Mouse (Mus musculus) liver, adult 2 months (tissue): ENCODE measurements at regions not wholly inside any gene's neighbourhood (a gene's known extent, or its start where the extent isn't known, plus 50 kb on each side); places are given as distances from the start of the nearest gene placed in this dataset.
A peak's percentile ranks its signal among the peaks of the same experiment; 100 is the strongest.

Experiments
- DNase-seq: peaks from one replicate; pipeline ENCODE4 v3.0.0-alpha.2; 2011; ENCODE audit warnings: low read depth, low spot score; ENCODE audit errors: extremely low read depth
- H3K27ac ChIP-seq: fragments of 200-500 bp; replicated peaks from 2 replicates; pipeline ENCODE4 v1.5.1; 2012; ENCODE audit warnings: low read depth, mild to moderate bottlenecking, control low read depth, inconsistent platforms, low read length; ENCODE audit not compliant: insufficient read depth
- H3K27me3 ChIP-seq: fragments of 200-500 bp; 2 replicates; pipeline ENCODE4 v1.6.1; 2012; ENCODE audit warnings: mild to moderate bottlenecking, moderate library complexity, low read length, inconsistent platforms; ENCODE audit not compliant: control insufficient read depth, insufficient read depth
- H3K36me3 ChIP-seq: fragments of 200-500 bp; 2 replicates; pipeline ENCODE4 v1.6.1; 2012; ENCODE audit warnings: low read length, inconsistent platforms; ENCODE audit not compliant: control insufficient read depth, insufficient read depth
- H3K4me1 ChIP-seq: fragments of 200-500 bp; 2 replicates; pipeline ENCODE4 v1.6.1; 2011; ENCODE audit warnings: low read length; ENCODE audit not compliant: control insufficient read depth, insufficient read depth
- H3K4me3 ChIP-seq: fragments of 200-500 bp; 2 replicates; pipeline ENCODE4 v1.5.1; 2011; ENCODE audit warnings: low read depth, mild to moderate bottlenecking, control low read depth, low read length, moderate library complexity; ENCODE audit not compliant: insufficient read depth
- H3K79me2 ChIP-seq: fragments of 200-500 bp; 2 replicates; pipeline ENCODE4 v1.6.1; 2012; ENCODE audit warnings: inconsistent platforms, mild to moderate bottlenecking, low read length, moderate library complexity; ENCODE audit not compliant: control insufficient read depth, insufficient read depth
- H3K9ac ChIP-seq: fragments of 200-500 bp; 2 replicates; pipeline ENCODE4 v1.6.1; 2012; ENCODE audit warnings: low read depth, mild to moderate bottlenecking, control low read depth, inconsistent platforms, low read length
- CTCF ChIP-seq: fragments of 200-500 bp; IDR thresholded peaks from 2 replicates; pipeline ENCODE4 v1.5.1; 2011; ENCODE audit warnings: low read depth, low read length, control low read depth
- POLR2A ChIP-seq: fragments of 200-500 bp; IDR thresholded peaks from 2 replicates; pipeline ENCODE4 v1.6.1; 2011; ENCODE audit warnings: low read length, control low read depth; ENCODE audit not compliant: insufficient read depth; ENCODE audit errors: extremely low read depth
- WGBS: fragments of 180-500 bp; shearing (Covaris S2); methylation state at CpG from one replicate; pipeline ENCODE4 v1.1.7; 2018; 5-methylcytosine and 5-hydroxymethylcytosine counted together

DNA sequence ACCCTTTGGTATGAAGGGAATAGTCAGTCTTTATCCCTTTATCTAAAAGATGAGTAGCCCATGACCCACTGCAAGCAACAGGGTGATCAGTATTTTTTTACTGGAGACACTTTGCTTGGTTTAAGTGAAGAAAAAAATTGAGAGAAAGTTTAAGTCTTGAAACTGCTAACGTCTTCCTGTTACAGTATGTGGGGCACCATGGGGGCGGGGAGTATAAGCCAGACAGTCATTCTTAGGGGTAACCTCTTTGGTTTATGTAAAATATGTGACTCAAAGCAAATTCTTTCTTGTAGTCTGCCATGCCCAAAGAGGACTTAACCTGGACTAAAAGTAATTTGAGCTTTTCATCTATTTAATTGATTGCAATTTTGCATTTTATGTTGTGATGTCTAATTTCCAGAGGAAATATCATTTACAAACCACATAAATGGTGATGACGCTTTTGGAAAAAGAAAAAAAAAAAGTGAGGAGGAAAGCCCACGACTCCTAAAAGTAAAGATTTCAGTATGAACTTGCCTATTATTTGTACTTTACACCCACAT lies 166.2 kb upstream of the Bcl6 start:
- TF ChIP-seq CTCF = no peak
- no peak for TF ChIP-seq POLR2A
- no peaks in the 10 kb centered on the region for H3K27me3 ChIP-seq
- H3K36me3 ChIP-seq = no peaks in the 10 kb centered on the region
- no peak overlapping the region for H3K4me3 ChIP-seq
- H3K4me1 ChIP-seq = peaks cover 11% of the 10 kb centered on the region
- H3K9ac ChIP-seq = no peak overlapping the region
- H3K27ac ChIP-seq = no peak overlapping the region
- 80% methylated on average over 4 of the region's 4 CpGs for WGBS
- DNase-seq = no peak
- H3K79me2 ChIP-seq = no peaks in the 10 kb centered on the region

DNA sequence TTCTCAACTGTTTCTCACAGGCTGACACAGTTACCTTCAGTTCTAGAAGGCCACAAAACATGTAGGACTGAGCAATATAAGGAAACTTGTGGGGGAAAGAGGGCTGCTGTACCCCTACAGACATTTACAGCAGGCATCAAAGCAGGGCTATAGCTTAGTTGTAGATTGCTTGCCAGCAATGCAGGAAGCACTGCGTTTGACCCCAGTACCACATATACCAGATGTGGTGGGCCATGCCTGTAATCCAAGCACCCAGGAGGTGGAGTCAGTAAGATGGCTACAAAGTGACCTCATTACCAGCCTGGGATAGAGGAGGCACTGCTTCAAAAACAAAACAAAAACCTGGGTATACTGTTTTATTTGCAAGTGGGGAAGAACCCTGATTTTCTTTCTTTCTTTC lies 165.3 kb upstream of the Bcl6 start:
- Histone ChIP-seq H3K27me3 (no peaks in the 10 kb centered on the region), H3K4me3 (no peak overlapping the region), H3K79me2 (no peaks in the 10 kb centered on the region), H3K4me1 (peaks cover 11% of the 10 kb centered on the region), H3K27ac (peak overlapping the region; percentile 52; the same call in 1 of the 2 replicates), H3K36me3 (no peaks in the 10 kb centered on the region), H3K9ac (no peak overlapping the region; the same call in 1 of the 2 replicates)
- DNase-seq = no peak
- TF ChIP-seq CTCF = no peak
- 45% methylated on average over 1 of the region's 1 CpGs for whole genome bisulfite sequencing

DNA sequence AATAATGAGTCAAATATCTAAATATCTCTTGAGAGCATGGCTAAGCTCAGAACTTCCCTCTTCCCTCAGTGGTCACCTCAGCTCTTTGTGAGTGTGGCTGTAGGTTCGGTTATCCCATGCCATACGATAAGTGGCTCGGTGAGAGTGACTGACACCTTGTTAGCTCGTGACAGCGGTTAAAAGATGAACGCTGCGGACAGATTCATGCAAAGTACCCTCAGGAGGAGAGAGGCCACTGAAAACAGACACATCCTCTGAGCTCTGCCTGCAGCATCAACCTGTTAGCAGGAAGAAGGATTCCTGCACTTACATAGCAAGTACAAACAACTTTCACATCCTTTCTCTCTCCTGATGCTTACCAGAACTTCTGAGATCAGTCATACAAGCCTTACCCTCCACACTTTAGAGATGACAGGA lies 163.2 kb upstream of the Bcl6 start:
- DNase-seq = no peak
- WGBS = 93% methylated on average over 7 of the region's 7 CpGs
- H3K79me2 ChIP-seq = no peaks in the 10 kb centered on the region
- H3K27ac ChIP-seq = no peak overlapping the region
- H3K4me1 ChIP-seq = peaks cover 11% of the 10 kb centered on the region
- H3K9ac ChIP-seq = no peak overlapping the region
- no peak overlapping the region for H3K4me3 ChIP-seq
- no peak for TF ChIP-seq CTCF
- no peak for TF ChIP-seq POLR2A
- H3K36me3 ChIP-seq = no peaks in the 10 kb centered on the region
- no peaks in the 10 kb centered on the region for H3K27me3 ChIP-seq

DNA sequence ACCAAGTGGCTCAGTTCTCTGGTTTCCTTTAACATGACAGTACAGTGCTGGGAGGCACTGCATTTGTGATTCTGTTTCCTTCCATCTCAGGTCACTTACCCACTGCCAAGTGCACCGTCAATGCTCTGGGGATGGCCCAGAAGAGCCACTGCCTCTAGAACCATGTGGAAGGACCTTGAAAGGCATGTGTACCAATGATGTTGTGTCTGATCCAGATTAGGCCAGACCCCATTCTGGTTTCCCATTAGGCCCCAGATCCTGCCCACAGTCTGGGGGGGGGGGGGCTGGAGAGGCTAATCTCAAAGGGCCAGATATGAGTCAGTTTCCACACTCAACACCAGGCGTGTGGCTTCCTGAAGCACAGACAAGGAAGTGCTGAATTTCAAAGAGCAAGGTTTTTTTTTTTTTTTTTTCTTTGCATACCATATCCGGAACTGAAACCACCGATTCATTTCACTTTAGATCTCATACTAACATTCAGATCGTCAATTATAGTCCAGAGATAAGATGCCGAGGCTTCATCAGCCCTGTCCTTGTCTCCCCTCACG lies 162.6 kb upstream of the Bcl6 start:
- WGBS = 73% methylated on average over 7 of the region's 7 CpGs
- Histone ChIP-seq H3K36me3 (no peaks in the 10 kb centered on the region), H3K4me1 (peaks cover 11% of the 10 kb centered on the region), H3K27ac (peak overlapping the region; percentile 35; the same call in 1 of the 2 replicates), H3K9ac (no peak overlapping the region), H3K4me3 (no peak overlapping the region), H3K27me3 (no peaks in the 10 kb centered on the region), H3K79me2 (no peaks in the 10 kb centered on the region)
- no peak for DNase-seq
- no peak for TF ChIP-seq CTCF
- no peak for TF ChIP-seq POLR2A

DNA sequence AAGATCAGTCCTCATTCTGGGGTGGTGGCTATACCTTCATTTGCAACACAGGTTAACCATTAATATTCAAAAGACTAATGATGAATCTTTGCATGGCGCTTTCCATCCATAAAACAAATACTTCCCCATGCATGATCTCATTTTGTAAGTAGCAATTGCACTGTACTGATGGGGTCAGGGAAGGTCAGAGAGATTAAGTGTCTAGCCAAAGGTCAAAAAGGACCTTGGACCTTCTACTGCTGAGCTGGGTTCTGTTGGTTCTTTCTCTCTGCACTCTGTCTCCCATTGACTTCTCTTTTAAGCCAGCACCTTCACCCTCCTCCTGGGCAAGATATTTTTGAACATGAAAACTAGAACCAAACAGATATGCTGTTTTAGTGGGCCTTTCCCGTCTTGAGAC lies 161.9 kb upstream of the Bcl6 start:
- H3K9ac ChIP-seq = no peak overlapping the region; the same call in 1 of the 2 replicates
- peak overlapping the region; percentile 35 for H3K27ac ChIP-seq
- peak; percentile 84 for DNase-seq
- peaks cover 11% of the 10 kb centered on the region for H3K4me1 ChIP-seq
- no peaks in the 10 kb centered on the region for H3K27me3 ChIP-seq
- H3K4me3 ChIP-seq = no peak overlapping the region
- TF ChIP-seq POLR2A (no peak), CTCF (no peak)
- H3K79me2 ChIP-seq = no peaks in the 10 kb centered on the region
- 66% methylated on average over 2 of the region's 2 CpGs for WGBS
- H3K36me3 ChIP-seq = no peaks in the 10 kb centered on the region

DNA sequence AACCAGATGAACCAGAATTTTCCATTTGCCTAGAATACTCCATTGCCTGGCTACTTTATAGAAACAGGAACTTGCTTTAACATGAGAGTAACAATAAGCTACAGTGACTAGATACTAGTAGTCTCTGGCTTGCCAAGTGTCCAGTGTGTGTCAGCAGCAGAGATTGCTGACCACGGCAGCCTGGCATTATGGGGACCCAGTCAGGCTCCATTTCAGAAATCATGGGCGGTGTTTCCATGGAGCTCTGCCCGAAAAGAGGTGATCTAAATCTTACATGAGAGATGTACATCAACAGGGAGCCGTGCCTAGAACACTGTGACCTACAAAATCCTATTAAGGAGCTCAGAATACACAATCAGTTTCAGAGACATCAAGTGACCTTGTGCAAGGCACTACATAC lies 160.8 kb upstream of the Bcl6 start:
- TF ChIP-seq POLR2A (no peak), CTCF (no peak)
- 87% methylated on average over 4 of the region's 4 CpGs for WGBS

More for the DNA sequence above, 160.8 kb upstream of the Bcl6 start:
- Histone ChIP-seq H3K27ac (no peak overlapping the region), H3K9ac (no peak overlapping the region), H3K4me1 (peaks cover 9% of the 10 kb centered on the region), H3K79me2 (no peaks in the 10 kb centered on the region), H3K27me3 (no peaks in the 10 kb centered on the region), H3K36me3 (no peaks in the 10 kb centered on the region), H3K4me3 (no peak overlapping the region)
- no peak for DNase-seq
